Mouse (Mus musculus): ENCODE data around the gene Taf5l.

GRCm38 (mm10) chr8:123977499-123977898 lies 43.7 kb downstream of the Taf5l start:
- no peak for TF ChIP-seq CTCF (IDR thresholded peaks at IDR 0.05; ENCODE audit: borderline replicate concordance, insufficient read depth, low read depth, low read length)
- no peak for TF ChIP-seq POLR2A (IDR thresholded peaks at IDR 0.05; ENCODE audit: borderline replicate concordance, insufficient read depth, low read length)
